Mouse (Mus musculus) embryo, embryonic 10 days (tissue): ENCODE data around the gene Akap5.

Experiments
- DNase-seq: peaks from one replicate; pipeline ENCODE4 v3.0.0-alpha.2; 2015; ENCODE audit warnings: low spot score

Akap5 gene

DNA sequence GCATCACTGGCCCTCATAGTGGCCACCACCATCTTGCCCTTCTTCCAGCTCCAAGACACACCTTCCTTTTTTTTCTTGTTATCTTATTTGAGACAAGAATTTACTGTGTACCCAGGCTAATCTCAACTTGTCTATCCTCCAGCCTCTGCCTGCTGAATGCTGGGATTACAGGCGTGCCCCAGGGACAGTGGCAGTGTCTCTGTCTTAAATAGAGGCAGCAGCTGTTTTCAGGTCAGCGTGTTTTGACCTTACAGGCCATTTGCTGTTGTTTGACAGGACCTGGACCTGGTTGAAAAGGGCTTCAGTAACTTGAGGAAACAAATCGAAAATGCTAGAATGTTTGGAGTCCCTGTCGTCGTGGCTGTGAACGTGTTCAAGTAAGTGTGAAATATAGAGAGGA lies 14.1 kb upstream of the Akap5 start:
- DNase-seq = peak; percentile 35

DNA sequence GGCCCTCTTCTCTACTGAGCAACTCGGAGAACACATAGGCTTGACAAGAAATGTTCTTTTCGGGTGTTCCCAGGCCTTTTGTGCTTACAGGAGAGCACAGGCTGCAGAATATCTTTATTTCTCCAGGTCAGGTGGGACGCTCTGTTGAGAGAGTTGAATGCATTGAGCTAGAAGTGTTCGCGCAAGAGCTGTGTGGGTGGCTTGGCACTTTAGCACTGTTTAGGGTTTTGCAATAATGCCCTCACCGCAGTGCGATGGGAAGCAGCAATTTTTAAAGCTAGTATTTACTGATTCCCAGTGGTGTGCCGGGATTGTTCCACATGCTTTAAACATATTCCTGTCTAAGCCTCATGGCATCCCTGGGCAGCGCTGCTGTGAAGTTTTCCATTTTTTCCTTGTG lies 13.5 kb upstream of the Akap5 start:
- DNase-seq = no peak

GRCm38 (mm10) chr12:76311951-76312350 lies 12.7 kb upstream of the Akap5 start:
- no peak for DNase-seq

DNA sequence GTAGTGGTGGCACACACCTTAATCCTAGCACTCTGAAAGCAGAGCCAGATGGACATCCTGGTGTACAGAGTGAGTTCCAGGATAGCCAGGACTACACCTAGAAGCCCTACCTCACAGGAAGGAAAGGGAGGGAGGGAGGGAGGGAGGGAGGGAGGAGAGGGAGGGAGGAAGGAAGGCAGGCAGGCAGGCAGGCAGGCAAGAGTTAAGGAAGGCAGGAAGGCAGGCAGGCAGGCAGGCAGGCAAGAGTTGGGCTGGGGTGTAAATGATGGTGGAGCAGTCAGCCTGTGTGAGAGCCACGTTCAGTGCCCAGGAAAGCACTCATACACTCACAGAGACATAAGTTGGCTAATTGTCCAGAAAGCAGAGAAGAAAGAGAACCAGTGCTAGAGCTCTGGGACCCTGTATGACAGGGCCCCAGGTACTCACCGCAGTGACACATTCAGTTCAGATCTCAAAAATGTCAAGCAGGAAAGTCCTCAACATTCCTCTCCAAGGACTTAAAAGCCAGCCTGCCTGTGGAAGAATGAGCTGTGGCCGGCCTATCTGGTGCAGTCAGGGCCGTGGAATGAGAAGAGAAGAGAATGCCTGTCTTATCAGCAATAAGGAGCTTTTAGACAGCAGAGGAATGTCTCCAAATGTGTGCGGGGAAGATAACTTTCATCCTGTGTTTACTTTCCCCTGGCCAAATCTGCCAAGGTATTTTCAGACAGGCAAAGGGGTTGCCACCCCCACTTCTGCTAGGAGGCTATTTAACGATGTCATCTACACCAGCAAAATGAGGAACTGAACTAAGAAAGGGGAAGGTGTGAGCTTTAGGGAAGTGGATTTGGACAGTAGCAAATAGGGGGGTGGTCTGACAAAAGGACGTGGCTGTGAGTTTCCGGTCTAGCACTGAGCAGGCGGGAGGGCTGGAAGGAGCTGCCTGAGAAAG lies 6.1 kb upstream of the Akap5 start:
- peak; percentile 28 for DNase-seq

GRCm38 (mm10) chr12:76326437-76327220 lies 1.9 kb downstream of the Akap5 start:
- no peak for DNase-seq

DNA sequence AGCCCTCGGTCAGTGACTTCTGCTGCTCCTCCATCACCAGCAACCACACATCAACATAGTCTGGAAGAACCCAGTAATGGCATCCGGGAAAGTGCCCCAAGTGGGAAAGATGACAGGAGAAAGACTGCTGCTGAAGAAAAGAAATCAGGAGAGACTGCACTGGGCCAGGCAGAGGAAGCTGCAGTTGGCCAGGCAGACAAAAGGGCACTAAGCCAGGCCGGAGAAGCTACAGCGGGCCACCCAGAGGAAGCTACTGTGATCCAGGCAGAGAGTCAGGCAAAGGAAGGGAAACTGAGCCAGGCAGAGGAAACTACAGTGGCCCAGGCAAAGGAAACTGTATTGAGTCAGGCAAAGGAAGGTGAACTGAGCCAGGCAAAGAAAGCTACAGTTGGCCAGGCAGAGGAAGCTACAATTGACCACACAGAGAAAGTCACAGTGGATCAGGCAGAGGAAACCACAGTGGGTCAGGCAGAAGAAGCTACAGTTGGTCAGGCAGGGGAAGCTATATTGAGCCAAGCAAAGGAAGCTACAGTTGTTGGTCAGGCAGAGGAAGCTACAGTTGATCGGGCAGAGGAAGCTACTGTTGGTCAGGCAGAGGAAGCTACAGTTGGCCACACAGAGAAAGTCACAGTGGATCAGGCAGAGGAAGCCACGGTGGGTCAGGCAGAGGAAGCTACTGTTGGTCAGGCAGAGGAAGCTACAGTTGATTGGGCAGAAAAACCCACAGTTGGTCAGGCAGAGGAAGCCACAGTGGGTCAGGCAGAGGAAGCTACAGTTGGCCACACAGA lies 4.1 kb downstream of the Akap5 start:
- no peak for DNase-seq

DNA sequence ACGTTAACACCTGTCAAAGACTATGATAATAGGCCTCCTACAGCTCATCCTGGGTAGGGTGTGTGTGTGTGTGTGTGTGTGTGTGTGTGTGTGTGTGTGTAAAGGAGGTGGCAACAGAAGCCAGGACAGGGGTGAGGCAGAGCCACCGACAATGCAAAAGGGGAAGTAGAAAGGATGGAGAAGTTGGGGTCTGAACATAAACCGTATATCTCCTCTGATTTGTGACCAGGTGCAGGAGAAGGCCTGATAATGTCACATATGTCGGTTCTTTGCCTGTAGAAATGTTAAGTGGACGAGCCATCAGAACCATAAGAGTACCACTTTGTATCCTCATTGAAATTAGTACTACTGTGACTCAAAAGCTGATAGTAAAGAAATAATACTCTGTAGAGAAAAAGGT lies 9.0 kb downstream of the Akap5 start:
- DNase-seq = no peak

- no peak for DNase-seq
Observed at GRCm38 (mm10) chr12:76335641-76336040, 10.9 kb downstream of the Akap5 start.

- DNase-seq = no peak
Observed at GRCm38 (mm10) chr12:76336111-76336965, 11.6 kb downstream of the Akap5 start.

DNA sequence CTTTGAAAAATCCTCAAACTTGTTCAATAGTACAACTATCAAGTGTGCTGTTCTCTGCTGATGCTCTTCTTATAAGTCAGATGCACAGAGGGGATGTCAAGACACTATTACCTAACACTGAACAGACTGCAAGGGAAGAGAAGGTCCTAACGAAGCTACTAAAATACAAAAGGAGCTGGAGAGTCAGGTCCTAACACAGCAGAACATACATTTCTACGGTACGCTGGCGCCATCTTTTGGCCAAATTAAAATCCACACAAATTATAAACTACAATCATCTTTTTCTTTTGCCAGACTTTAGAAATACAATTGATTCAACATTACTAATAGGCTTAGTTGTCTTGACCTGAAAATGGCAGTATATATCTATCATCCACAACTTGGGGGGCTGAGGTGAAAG lies 16.4 kb downstream of the Akap5 start:
- DNase-seq = peak; percentile 71

DNA sequence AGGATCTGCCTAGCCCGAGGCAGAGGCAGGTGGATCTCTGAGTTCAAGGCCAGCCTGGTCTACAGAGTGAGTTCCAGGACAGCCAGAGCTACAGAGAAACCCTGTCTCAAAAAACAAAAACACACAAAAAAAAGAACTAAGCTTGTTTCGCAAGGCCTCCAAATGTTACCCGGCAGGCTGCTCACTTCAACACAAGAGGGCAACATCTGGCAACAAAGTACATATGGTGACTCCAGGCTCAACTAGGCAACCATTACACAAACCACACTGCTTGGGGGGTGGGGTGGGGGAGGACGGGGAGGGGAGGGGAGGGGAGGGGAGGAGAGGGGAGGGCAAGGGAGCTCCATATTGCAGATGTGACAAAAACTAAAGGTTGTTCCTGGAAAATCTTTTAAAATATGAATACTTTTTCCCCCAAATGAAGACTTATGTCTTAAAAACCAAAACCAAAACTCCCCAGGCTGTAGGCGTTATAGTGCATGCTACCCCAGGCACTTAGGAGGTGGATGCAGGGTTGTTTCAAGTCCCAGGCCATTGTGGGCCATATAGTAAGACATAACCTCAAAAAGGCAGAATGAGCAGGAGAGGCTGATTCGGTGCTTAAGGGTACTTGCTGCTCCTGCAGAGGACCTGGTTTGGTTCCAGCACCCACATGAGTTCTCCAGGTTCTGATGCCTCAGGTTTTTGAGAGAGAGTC lies 21.2 kb downstream of the Akap5 start:
- no peak for DNase-seq

GRCm38 (mm10) chr12:76349680-76350220 lies 25.1 kb downstream of the Akap5 start:
- no peak for DNase-seq

DNA sequence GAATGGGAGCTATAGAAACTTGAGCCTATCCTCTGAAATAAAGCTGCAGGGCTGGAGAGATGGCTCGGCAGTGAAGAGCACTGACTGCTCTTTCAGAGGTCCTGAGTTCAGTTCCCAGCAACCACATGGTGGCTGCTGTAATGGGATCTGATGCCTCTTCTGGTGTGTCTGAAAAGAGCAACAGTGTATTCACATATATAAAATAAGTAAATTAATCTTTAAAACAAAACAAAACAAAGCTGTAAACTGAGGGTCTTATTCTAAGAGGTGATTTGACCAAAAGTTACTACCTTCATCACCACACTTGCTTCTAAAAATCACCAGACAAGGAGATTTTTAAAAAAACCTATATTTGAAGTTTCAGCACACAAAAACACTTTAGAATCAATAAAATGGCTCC lies 36.2 kb downstream of the Akap5 start:
- DNase-seq = no peak

GRCm38 (mm10) chr12:76361405-76362302 lies 37.0 kb downstream of the Akap5 start:
- no peak for DNase-seq

GRCm38 (mm10) chr12:76362303-76362676 lies 37.6 kb downstream of the Akap5 start:
- no peak for DNase-seq

DNA sequence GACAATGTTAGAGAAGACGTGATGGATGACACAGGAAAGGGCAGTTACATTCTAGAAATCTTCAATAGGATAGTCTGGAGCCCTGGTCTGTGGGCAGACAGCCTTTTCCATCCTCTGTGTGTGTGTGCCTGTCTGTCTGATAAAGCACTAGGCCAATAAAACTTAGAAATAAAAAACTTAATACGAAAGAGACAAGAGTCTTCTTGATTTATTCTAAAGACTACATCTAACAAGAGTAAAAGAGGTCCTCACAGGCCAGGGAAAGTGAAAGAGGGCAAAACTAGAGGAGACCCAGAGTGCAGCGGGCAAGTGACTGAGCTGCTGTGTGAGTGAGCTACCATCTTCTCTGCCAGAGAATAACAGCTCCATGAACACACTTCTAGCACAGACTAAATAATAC lies 41.6 kb downstream of the Akap5 start:
- no peak for DNase-seq

GRCm38 (mm10) chr12:76367096-76367995 lies 42.7 kb downstream of the Akap5 start:
- DNase-seq = peak; percentile 76

DNA sequence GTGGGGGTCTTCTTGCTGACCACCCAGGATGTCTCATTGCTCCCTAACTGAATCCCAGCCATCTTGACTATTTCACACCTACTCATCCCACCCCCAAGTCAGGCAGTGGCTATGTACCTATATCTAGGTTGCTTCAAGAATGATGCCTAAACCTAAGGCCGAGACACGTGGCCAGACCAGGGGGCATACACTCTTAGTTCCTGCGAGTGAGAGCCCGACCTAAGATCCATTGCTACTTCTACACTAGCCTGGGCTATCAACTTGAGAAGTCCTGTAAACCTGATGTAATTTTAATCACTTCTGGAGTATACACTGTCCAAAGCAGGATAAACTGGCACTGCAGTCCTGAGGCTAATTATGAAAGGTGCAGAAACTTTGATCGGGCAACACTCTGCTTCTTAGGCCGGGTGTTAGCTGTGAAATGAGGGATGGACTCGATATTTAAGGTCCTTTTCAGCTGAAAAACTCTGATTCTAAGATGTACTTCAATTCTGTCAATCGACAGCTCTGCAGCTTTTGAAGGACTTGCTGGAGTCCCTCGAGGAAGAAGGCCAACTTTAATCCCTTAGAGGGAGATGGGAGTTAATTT lies 43.6 kb downstream of the Akap5 start:
- peak; percentile 22 for DNase-seq
